Mouse (Mus musculus) midbrain, embryonic 14.5 days (tissue): Measurements from ENCODE around the gene Ybey. TPM values are rescaled to one million over a fixed set of nuclear protein-coding genes. Genes with fewer than 3 reads are reported as not detected.

Experiments
- ATAC-seq: fragments of 200-750 bp; cut with Nextera tagmentation; 2 replicates; pipeline ENCODE4 v1.8.0; 2017; ENCODE audit warnings: moderate number of reproducible peaks, moderate library complexity; ENCODE audit not compliant: low FRiP score, low TSS enrichment
- DNase-seq: peaks from one replicate; pipeline ENCODE4 v3.0.0-alpha.2; 2015
- H3K27ac ChIP-seq: fragments of 300-500 bp; sonication (generic); replicated peaks from 2 replicates; pipeline ENCODE4 v1.5.1; 2014; ENCODE audit warnings: mild to moderate bottlenecking, low read depth, low read length, moderate library complexity
- H3K27me3 ChIP-seq: fragments of 300-500 bp; sonication (generic); 2 replicates; pipeline ENCODE4 v1.6.1; 2014; ENCODE audit warnings: low read length, control low read depth, mixed read lengths; ENCODE audit not compliant: control insufficient read depth, insufficient read depth
- H3K36me3 ChIP-seq: fragments of 300-500 bp; sonication (generic); 2 replicates; pipeline ENCODE4 v1.6.1; 2014; ENCODE audit warnings: low read length, control low read depth; ENCODE audit not compliant: control insufficient read depth, insufficient read depth
- H3K4me1 ChIP-seq: fragments of 300-500 bp; sonication (generic); 2 replicates; pipeline ENCODE4 v1.6.1; 2014; ENCODE audit warnings: mild to moderate bottlenecking, antibody characterized with exemption, low read length, control low read depth; ENCODE audit not compliant: control insufficient read depth, insufficient read depth
- H3K4me2 ChIP-seq: fragments of 300-500 bp; sonication (generic); 2 replicates; pipeline ENCODE4 v1.6.1; 2014; ENCODE audit warnings: mild to moderate bottlenecking, low read length, moderate library complexity
- H3K4me3 ChIP-seq: fragments of 300-500 bp; sonication (generic); replicated peaks from 2 replicates; pipeline ENCODE4 v1.5.1; 2014; ENCODE audit warnings: low read depth, low read length
- H3K9ac ChIP-seq: fragments of 300-500 bp; sonication (generic); replicated peaks from 2 replicates; pipeline ENCODE4 v1.6.1; 2014; ENCODE audit warnings: mild to moderate bottlenecking, low read length, moderate library complexity
- H3K9me3 ChIP-seq: fragments of 300-500 bp; sonication (generic); 2 replicates; pipeline ENCODE4 v1.6.1; 2016; ENCODE audit warnings: low read length, control low read depth, mixed read lengths; ENCODE audit not compliant: control insufficient read depth
- WGBS: fragments of 180-500 bp; shearing (Covaris S2); extraction: QIAGEN DNeasy Blood & Tissue Kit; methylation state at CpG from one replicate; pipeline ENCODE4 v1.1.7; 2014; 5-methylcytosine and 5-hydroxymethylcytosine counted together
- polyA plus RNA-seq: library from polyadenylated mRNA; unstranded; fragments of >200 nt; fragmentation: Nextera tagmentation; extraction: Ambion mirVana; gene quantifications from 2 replicates; pipeline ENCODE4 v1.2.1, GENCODE M21; 2014

The Ybey gene
- polyA plus RNA-seq, 1 experiment from 2014 or later = 5.3 TPM

- no peaks in the 10 kb centered on the region for H3K36me3 ChIP-seq
- H3K9me3 ChIP-seq = no peaks in the 10 kb centered on the region
- no peaks in the 10 kb centered on the region for H3K4me1 ChIP-seq
- WGBS = 62% methylated on average over 5 of the region's 5 CpGs
- H3K4me2 ChIP-seq = no peak overlapping the region
- H3K27me3 ChIP-seq = no peaks in the 10 kb centered on the region
- H3K27ac ChIP-seq = no peak overlapping the region
- H3K4me3 ChIP-seq = no peak overlapping the region
- H3K9ac ChIP-seq = no peak overlapping the region
- DNase-seq (peak; percentile 78), ATAC-seq (no peak; the same call in 1 of the 2 replicates)
Observed at GRCm38 (mm10) chr10:76455289-76455688, 13.6 kb downstream of the Ybey start.

GRCm38 (mm10) chr10:76448851-76449250 lies 20.1 kb downstream of the Ybey start, which contains the start of gene 2610028H24Rik:
Gene 2610028H24Rik (plus strand): TSS chr10:76449081.
- Histone ChIP-seq H3K27ac (no peak within 1 kb of the TSS), H3K9me3 (no peaks in the 10 kb centered on the region), H3K4me2 (no peak within 1 kb of the TSS), H3K4me1 (no peaks in the 10 kb centered on the region), H3K9ac (no peak within 1 kb of the TSS), H3K36me3 (no peaks in the 10 kb centered on the region), H3K4me3 (no peak within 1 kb of the TSS), H3K27me3 (no peaks in the 10 kb centered on the region)
- WGBS = 66% methylated on average over 5 of the region's 5 CpGs
- DNase-seq = no peak
- ATAC-seq = no peak

GRCm38 (mm10) chr10:76447406-76448229 lies 21.3 kb downstream of the Ybey start:
- 84% methylated on average over 15 of the region's 15 CpGs for WGBS
- Histone ChIP-seq H3K36me3 (no peaks in the 10 kb centered on the region), H3K4me3 (no peak overlapping the region), H3K27me3 (no peaks in the 10 kb centered on the region), H3K4me1 (peaks cover 6% of the 10 kb centered on the region; the same call in 1 of the 2 replicates), H3K27ac (no peak overlapping the region), H3K4me2 (no peak overlapping the region), H3K9me3 (no peaks in the 10 kb centered on the region), H3K9ac (no peak overlapping the region)
- no peak for ATAC-seq
- no peak for DNase-seq

- no peaks in the 10 kb centered on the region for H3K9me3 ChIP-seq
- peaks cover 12% of the 10 kb centered on the region for H3K4me1 ChIP-seq
- no peaks in the 10 kb centered on the region for H3K36me3 ChIP-seq
- ATAC-seq (no peak), DNase-seq (no peak)
- H3K27ac ChIP-seq = no peak overlapping the region
- WGBS = 90% methylated on average over 4 of the region's 4 CpGs
- H3K4me2 ChIP-seq = no peak overlapping the region
- no peaks in the 10 kb centered on the region for H3K27me3 ChIP-seq
- H3K4me3 ChIP-seq = no peak overlapping the region
- no peak overlapping the region for H3K9ac ChIP-seq
Observed at GRCm38 (mm10) chr10:76445996-76446681, 22.8 kb downstream of the Ybey start.

GRCm38 (mm10) chr10:76442178-76443088 lies 26.5 kb downstream of the Ybey start, which contains the start of gene Pcnt:
Gene Pcnt (minus strand): TSS chr10:76442786.
- Histone ChIP-seq H3K4me2 (peak within 1 kb of the TSS; percentile 71), H3K4me1 (peaks cover 12% of the 10 kb centered on the region), H3K27ac (peak within 1 kb of the TSS; percentile 88), H3K9ac (peak within 1 kb of the TSS; percentile 69), H3K4me3 (peak within 1 kb of the TSS; percentile 87), H3K27me3 (no peaks in the 10 kb centered on the region), H3K36me3 (peaks cover 14% of the 10 kb centered on the region), H3K9me3 (no peaks in the 10 kb centered on the region)
- ATAC-seq (peak; percentile 98), DNase-seq (peak; percentile 99)
- under 1% methylated on average over 77 of the region's 78 CpGs for WGBS

GRCm38 (mm10) chr10:76440281-76440680 lies 28.6 kb downstream of the Ybey start, which contains the start of gene AC141477.1:
Gene AC141477.1 (minus strand): TSS chr10:76440444.
- no peaks in the 10 kb centered on the region for H3K9me3 ChIP-seq
- H3K27me3 ChIP-seq = no peaks in the 10 kb centered on the region
- DNase-seq (no peak), ATAC-seq (no peak)
- 96% methylated on average over 17 of the region's 17 CpGs for WGBS
- H3K9ac ChIP-seq = no peak within 1 kb of the TSS
- H3K27ac ChIP-seq = no peak within 1 kb of the TSS
- no peak within 1 kb of the TSS for H3K4me3 ChIP-seq
- peaks cover 12% of the 10 kb centered on the region for H3K4me1 ChIP-seq
- peak within 1 kb of the TSS; percentile 71; the same call in 1 of the 2 replicates for H3K4me2 ChIP-seq
- peaks cover 31% of the 10 kb centered on the region for H3K36me3 ChIP-seq

- Histone ChIP-seq H3K4me3 (no peak overlapping the region), H3K27ac (no peak overlapping the region)
- WGBS = 96% methylated on average over 9 of the region's 9 CpGs
Observed at GRCm38 (mm10) chr10:76439107-76439890, 29.6 kb downstream of the Ybey start.

More at GRCm38 (mm10) chr10:76439107-76439890, 29.6 kb downstream of the Ybey start:
- peaks cover 12% of the 10 kb centered on the region for H3K4me1 ChIP-seq
- H3K36me3 ChIP-seq = peaks cover 41% of the 10 kb centered on the region
- no peaks in the 10 kb centered on the region for H3K27me3 ChIP-seq
- ATAC-seq (no peak), DNase-seq (no peak)
- no peak overlapping the region for H3K9ac ChIP-seq
- no peak overlapping the region for H3K4me2 ChIP-seq
- H3K9me3 ChIP-seq = no peaks in the 10 kb centered on the region
